Mouse (Mus musculus) stomach, postnatal 0 days (tissue): ENCODE results near the gene Armh1.

Experiments
- CTCF ChIP-seq: IDR thresholded peaks from 2 replicates; pipeline ENCODE4 v1.5.1; 2016; ENCODE audit warnings: antibody characterized with exemption, low read depth, mild to moderate bottlenecking, moderate library complexity
- EP300 ChIP-seq: optimal IDR thresholded peaks from 2 replicates; pipeline ENCODE3; 2016; ENCODE audit warnings: antibody characterized with exemption

- TF ChIP-seq CTCF (no peak), EP300 (no peak)
Observed at GRCm38 (mm10) chr4:117274720-117275119, 22.8 kb upstream of the Armh1 start.
